Mouse (Mus musculus): ENCODE measurements around the gene Brwd1. TPM values are rescaled to one million over a fixed set of nuclear protein-coding genes. Genes with fewer than 3 reads are reported as not detected.

Gene Brwd1
- polyA plus RNA-seq, 1 experiment from 2014 or later: 45.4 TPM

GRCm38 (mm10) chr16:96040691-96041090, 41.6 kb downstream of the Brwd1 start:
- Histone ChIP-seq H3K4me1 (replicated peaks; ENCODE audit: insufficient read depth, low read length) (no peaks in the 10 kb centered on the region), H3K9me3 (replicated peaks; ENCODE audit: low read length) (no peaks in the 10 kb centered on the region), H3K4me3 (replicated peaks; ENCODE audit: low read depth, low read length) (no peak overlapping the region), H3K36me3 (ENCODE audit: insufficient read depth, low read length) (peaks cover 77% of the 10 kb centered on the region), H3K4me2 (ENCODE audit: low read length) (no peak overlapping the region), H3K27me3 (ENCODE audit: insufficient read depth, low read length) (no peaks in the 10 kb centered on the region), H3K27ac (no peak overlapping the region), H3K9ac (ENCODE audit: low read depth, low read length) (no peak overlapping the region)
- DNase-seq (ENCODE audit: low spot score) (no peak), ATAC-seq (replicated peaks; ENCODE audit: low FRiP score, low read depth) (no peak)
- 92% methylated on average over 4 of the region's 4 CpGs for WGBS
- no peak for TF ChIP-seq CTCF (IDR thresholded peaks at IDR 0.05; ENCODE audit: low read depth)

GRCm38 (mm10) chr16:96039538-96039937, 42.8 kb downstream of the Brwd1 start:
- TF ChIP-seq CTCF (IDR thresholded peaks at IDR 0.05; ENCODE audit: low read depth): no peak
- WGBS: 80% methylated on average over 6 of the region's 6 CpGs
- H3K36me3 ChIP-seq (ENCODE audit: insufficient read depth, low read length): peaks cover 80% of the 10 kb centered on the region

GRCm38 (mm10) chr16:96034473-96034872, 47.9 kb downstream of the Brwd1 start:
- H3K4me2 ChIP-seq (ENCODE audit: low read length): no peak overlapping the region
- no peak for TF ChIP-seq CTCF (IDR thresholded peaks at IDR 0.05; ENCODE audit: low read depth)
- no peak overlapping the region for H3K4me3 ChIP-seq (replicated peaks; ENCODE audit: low read depth, low read length)
- 88% methylated on average over 6 of the region's 6 CpGs for WGBS
- no peaks in the 10 kb centered on the region for H3K27me3 ChIP-seq (ENCODE audit: insufficient read depth, low read length)
- peaks cover 87% of the 10 kb centered on the region for H3K36me3 ChIP-seq (ENCODE audit: insufficient read depth, low read length)
- H3K27ac ChIP-seq: no peak overlapping the region
- H3K4me1 ChIP-seq (replicated peaks; ENCODE audit: insufficient read depth, low read length): no peaks in the 10 kb centered on the region
- H3K9me3 ChIP-seq (replicated peaks; ENCODE audit: low read length): no peaks in the 10 kb centered on the region
- ATAC-seq (replicated peaks; ENCODE audit: low FRiP score, low read depth) (no peak), DNase-seq (ENCODE audit: low spot score) (no peak)
- no peak overlapping the region for H3K9ac ChIP-seq (ENCODE audit: low read depth, low read length)

More at GRCm38 (mm10) chr16:96039538-96039937, 42.8 kb downstream of the Brwd1 start:
- H3K4me2 ChIP-seq (ENCODE audit: low read length): no peak overlapping the region
- no peaks in the 10 kb centered on the region for H3K27me3 ChIP-seq (ENCODE audit: insufficient read depth, low read length)
- H3K27ac ChIP-seq: no peak overlapping the region
- H3K9me3 ChIP-seq (replicated peaks; ENCODE audit: low read length): no peaks in the 10 kb centered on the region
- H3K4me1 ChIP-seq (replicated peaks; ENCODE audit: insufficient read depth, low read length): no peaks in the 10 kb centered on the region
- no peak for DNase-seq (ENCODE audit: low spot score)
- no peak for ATAC-seq (replicated peaks; ENCODE audit: low FRiP score, low read depth)
- H3K9ac ChIP-seq (ENCODE audit: low read depth, low read length): no peak overlapping the region
- H3K4me3 ChIP-seq (replicated peaks; ENCODE audit: low read depth, low read length): no peak overlapping the region

GRCm38 (mm10) chr16:96032368-96033043, 49.8 kb downstream of the Brwd1 start:
- Histone ChIP-seq H3K4me3 (replicated peaks; ENCODE audit: low read depth, low read length) (no peak overlapping the region), H3K36me3 (ENCODE audit: insufficient read depth, low read length) (peaks cover 85% of the 10 kb centered on the region), H3K4me2 (ENCODE audit: low read length) (no peak overlapping the region), H3K4me1 (replicated peaks; ENCODE audit: insufficient read depth, low read length) (no peaks in the 10 kb centered on the region), H3K9ac (ENCODE audit: low read depth, low read length) (no peak overlapping the region), H3K9me3 (replicated peaks; ENCODE audit: low read length) (no peaks in the 10 kb centered on the region), H3K27me3 (ENCODE audit: insufficient read depth, low read length) (no peaks in the 10 kb centered on the region), H3K27ac (no peak overlapping the region)
- ATAC-seq (replicated peaks; ENCODE audit: low FRiP score, low read depth): no peak
- TF ChIP-seq CTCF (IDR thresholded peaks at IDR 0.05; ENCODE audit: low read depth): no peak
- 89% methylated on average over 13 of the region's 13 CpGs for WGBS
- no peak for DNase-seq (ENCODE audit: low spot score)

GRCm38 (mm10) chr16:96030476-96031102, 51.7 kb downstream of the Brwd1 start:
- no peak overlapping the region for H3K4me2 ChIP-seq (ENCODE audit: low read length)
- H3K4me3 ChIP-seq (replicated peaks; ENCODE audit: low read depth, low read length): no peak overlapping the region
- no peak overlapping the region for H3K27ac ChIP-seq
- no peak overlapping the region for H3K9ac ChIP-seq (ENCODE audit: low read depth, low read length)
- ATAC-seq (replicated peaks; ENCODE audit: low FRiP score, low read depth): no peak
- WGBS: 93% methylated on average over 2 of the region's 2 CpGs
- no peaks in the 10 kb centered on the region for H3K4me1 ChIP-seq (replicated peaks; ENCODE audit: insufficient read depth, low read length)
- peak; percentile 7 for DNase-seq (ENCODE audit: low spot score)
- no peaks in the 10 kb centered on the region for H3K9me3 ChIP-seq (replicated peaks; ENCODE audit: low read length)
- no peaks in the 10 kb centered on the region for H3K27me3 ChIP-seq (ENCODE audit: insufficient read depth, low read length)
- peaks cover 84% of the 10 kb centered on the region for H3K36me3 ChIP-seq (ENCODE audit: insufficient read depth, low read length)
- peak; percentile 57 for TF ChIP-seq CTCF (IDR thresholded peaks at IDR 0.05; ENCODE audit: low read depth)

GRCm38 (mm10) chr16:96026256-96026655, 56.1 kb downstream of the Brwd1 start:
- WGBS: 94% methylated on average over 5 of the region's 5 CpGs
- Histone ChIP-seq H3K4me3 (replicated peaks; ENCODE audit: low read depth, low read length) (no peak overlapping the region), H3K4me1 (replicated peaks; ENCODE audit: insufficient read depth, low read length) (no peaks in the 10 kb centered on the region), H3K9me3 (replicated peaks; ENCODE audit: low read length) (no peaks in the 10 kb centered on the region), H3K9ac (ENCODE audit: low read depth, low read length) (no peak overlapping the region), H3K27me3 (ENCODE audit: insufficient read depth, low read length) (no peaks in the 10 kb centered on the region), H3K36me3 (ENCODE audit: insufficient read depth, low read length) (peaks cover 74% of the 10 kb centered on the region), H3K4me2 (ENCODE audit: low read length) (no peak overlapping the region), H3K27ac (no peak overlapping the region)
- TF ChIP-seq CTCF (IDR thresholded peaks at IDR 0.05; ENCODE audit: low read depth): no peak
- DNase-seq (ENCODE audit: low spot score): no peak
- no peak for ATAC-seq (replicated peaks; ENCODE audit: low FRiP score, low read depth)

Data from kidney, postnatal 0 days (tissue).